Mouse (Mus musculus): ENCODE measurements around the gene Dntt.

Gene Dntt

DNA sequence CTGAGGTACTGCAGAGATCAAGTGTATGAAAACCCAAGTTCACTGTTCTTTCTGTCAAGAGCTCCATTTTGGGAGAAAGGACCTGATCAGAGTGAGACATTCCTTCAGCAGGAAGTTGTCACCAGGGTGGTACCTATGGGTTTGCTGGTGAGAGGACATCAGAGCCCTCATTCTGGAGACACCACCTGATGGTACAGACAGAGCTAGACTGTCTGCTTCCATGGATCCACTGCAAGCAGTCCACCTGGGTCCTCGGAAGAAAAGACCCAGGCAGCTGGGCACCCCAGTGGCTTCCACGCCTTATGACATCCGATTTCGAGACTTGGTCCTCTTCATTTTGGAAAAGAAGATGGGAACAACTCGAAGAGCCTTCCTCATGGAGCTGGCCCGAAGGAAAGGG lies at the start of gene Dntt:
Gene Dntt (plus strand): TSS at position 57 of the 400 bp plus-strand sequence.
- DNase-seq: no peak

DNA sequence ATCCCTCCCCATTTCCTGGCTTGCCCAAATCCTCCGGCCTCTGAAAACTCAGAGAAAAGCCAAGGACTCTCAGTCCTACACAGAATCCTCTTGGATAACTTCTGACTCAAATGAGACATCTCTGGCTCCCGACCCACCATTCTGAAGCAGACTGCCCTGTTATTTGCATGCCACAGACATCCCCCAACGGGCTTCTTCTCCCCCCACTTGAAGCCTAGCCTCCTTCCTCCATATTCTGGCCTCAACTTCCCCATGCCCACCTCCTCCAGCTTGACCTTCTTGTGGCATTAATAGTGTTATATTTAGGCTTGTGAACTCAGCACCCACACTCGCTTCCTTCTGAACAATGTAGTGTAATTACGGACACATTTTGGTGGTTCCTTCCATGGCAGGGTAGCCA lies 48.4 kb upstream of the Dntt start:
- no peak for DNase-seq

DNA sequence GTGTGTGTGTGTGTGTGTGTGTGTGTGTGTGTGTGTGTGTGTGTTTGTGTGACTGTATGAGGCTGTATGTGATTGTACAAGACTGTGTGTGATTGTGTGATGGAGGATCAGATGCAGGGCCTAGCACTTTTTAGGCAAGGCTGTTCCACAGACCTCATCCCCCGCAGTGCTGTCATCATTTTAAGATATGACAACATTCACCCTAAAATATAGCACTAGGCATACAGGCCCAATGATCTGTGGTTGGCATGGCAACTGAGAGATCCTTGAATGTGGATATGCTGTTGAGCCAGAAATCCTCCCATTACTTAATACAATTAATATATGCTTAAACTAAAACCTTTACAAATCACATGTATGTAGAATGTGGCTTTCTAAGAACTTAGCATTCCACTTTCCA lies 44.5 kb upstream of the Dntt start:
- DNase-seq: no peak

DNA sequence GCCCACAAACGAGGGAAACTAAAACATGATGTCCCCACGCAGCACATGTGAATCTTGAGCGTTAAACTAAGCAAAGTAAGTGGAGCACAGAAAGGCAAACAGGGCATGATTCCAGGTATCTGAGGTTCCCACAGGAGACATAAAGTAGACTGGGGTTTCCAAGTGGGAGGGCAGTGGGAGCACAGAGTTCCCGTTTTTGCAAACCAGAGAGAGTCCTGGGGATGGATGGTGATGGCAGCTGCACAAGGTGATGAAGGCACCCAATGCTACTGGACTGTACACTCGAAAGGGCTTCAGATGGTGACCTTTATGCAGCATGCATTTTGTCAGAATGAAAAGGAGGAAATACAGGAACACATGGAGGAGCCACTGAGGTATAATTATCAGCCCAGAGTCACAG lies 40.2 kb upstream of the Dntt start:
- DNase-seq: no peak

DNA sequence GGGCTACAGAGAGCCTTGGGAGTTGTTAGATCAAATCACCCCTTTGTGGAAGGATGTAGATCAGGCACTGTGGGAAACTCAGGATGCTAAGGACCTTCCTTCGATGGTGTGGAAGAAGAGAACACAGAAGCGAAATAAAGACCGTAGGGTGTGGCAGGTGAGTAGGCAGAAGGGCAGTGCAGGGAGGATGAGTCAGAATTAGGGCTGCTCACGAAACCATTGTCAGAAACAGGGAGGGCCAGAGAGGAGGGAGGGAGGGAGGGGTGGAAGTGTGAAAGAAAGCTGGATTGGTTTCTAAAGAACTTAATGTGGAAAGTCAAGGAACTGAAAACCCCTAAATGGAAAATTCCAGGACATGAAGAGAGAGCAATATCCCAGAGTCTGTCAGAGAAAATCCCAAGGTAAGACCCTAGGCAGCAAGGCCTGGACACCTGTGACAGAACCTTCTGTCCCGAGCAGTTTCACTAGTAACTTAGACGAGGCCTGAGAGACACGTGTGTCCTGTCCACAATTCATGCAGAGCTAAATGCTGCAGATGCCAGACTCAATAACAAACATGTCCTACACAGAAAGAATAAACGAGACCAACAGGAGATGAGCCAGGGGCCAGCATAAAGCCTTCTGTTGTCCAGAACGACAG lies 39.0 kb upstream of the Dntt start:
- no peak for DNase-seq

DNA sequence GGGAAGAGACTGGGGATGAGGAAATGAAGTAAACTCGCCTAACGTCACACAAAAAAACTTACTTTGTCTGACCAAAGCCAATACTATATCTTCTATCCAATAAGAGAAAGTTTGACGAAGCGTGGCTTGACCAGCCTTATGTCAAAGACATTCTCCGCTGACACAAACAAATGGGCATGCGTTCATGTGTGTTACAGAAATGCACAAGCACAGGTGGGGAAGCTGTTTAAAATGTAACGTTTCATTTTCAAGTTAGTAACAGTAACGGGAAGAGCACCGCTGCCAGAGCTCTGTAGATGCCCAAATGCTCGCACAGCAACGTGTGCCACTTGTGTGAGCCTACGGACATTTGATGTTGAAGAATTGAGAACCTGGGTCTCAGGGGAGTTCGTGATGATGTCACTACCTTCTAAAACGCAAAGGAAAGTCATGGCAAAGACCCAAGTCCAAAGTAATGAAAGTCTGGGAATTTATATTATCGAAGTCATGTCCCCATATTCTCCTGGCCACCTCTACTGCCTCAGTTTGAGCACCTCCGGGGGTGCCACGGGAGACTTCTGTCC lies 38.2 kb upstream of the Dntt start:
- no peak for DNase-seq

DNA sequence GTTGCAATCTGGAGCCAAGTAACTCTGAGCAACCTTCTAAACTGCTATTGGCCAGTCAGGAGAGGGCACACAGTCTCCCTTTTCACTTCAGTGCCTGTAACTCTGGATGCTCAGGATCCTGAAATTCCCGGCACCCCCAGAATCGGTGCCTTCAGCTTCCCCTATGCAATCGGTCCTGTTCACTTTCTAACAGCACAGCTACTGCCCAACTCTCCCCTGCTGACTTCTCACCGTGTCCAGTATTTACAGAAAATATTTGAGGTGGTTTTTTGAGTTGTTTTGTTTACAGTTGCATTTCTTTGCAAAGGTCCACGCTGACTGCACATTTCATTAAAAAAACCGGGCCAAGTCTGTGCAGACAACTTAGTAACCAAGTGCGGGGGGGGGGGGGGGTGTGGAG lies 37.4 kb upstream of the Dntt start:
- DNase-seq: no peak

DNA sequence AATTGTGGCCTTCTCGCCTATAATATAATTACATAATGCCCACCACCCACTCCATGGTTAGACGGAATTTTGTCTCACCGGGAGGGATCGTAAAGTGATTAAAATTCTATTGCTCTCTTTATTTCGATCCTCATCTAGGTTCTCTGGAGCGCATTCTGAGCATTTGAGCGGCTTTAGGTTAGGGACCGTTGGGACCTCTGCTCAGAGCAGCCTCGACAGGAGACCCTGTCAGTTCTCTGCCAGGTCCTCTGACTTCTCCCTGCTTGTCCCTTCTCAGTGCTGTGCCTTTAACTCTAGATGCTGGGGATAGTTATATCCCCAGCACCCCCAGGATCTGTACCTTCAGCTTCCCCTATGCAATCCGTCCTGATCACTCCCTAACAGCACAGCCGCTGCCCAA lies 37.0 kb upstream of the Dntt start:
- no peak for DNase-seq

DNA sequence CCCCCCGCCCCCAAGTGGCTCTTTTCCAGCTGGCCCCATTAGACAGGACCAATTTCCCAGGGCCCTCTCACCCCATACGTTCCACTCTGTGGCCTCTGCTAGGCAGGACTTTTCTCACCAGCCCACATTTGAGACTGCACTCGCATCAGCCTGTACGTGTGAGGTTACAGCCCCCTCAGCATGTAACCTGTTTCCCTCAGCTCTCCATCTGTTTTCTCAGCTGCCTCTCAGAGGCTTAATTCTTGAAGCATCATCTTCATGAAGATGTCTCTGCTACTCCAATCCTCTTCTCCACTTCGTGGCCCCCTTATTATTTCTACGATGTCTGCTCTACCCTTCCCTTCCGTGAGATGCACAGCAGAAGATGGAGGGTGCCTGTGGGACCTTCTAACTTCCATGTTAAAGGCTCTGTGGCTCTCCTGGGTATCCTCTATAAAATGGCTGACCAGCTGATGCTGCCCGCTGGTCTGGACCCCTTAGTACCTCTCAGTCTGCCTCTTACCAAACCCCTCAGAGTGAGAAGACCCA lies 36.5 kb upstream of the Dntt start:
- no peak for DNase-seq

DNA sequence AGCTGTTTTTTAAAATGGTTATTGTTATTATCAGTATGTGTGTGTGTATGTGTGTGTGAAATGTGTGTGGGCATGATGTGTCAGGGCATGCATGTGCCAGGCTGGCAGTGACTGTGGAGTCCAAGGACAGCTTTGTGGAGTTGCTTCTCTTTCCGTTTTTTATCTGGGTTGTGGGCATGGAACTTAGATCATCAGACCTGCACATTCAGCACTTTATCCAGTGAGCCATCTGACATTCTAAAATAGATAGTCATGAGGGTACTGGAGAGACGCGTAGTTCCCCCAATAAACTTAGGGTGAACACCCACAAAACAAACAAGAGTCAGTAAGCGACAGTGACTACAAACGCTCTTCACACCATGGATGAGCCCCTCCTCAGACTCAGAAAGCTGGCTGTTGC lies 35.7 kb upstream of the Dntt start:
- DNase-seq: no peak

DNA sequence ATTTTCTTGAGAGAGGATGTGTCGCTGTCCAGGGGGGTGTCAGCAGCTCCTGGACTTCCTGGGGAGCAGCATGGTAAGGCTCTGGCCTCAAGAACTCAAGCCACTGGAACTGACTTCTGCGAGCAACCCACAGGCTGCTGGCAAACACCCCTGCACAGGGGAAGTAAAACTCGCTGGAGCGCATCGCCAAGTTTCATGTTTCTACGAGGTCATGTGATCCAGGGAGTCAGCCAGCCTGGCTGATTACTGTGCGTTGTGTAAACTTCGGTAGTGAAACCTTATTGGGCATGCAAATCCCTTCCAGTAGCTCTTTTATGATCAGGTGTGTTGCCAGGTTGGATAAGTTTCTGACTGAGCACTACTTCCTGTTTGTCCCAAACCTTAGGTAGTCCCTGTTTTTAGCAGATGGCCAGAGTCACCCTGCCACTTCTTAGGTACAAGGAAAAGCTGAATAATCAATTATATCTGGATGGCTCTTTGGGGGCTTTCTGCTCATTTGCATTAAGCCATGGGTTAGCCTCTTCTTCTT lies 35.0 kb upstream of the Dntt start, which contains the start of gene Blnk:
Gene Blnk (minus strand): TSS at position 479 of the 529 bp plus-strand sequence.
- peak; percentile 81 for DNase-seq

DNA sequence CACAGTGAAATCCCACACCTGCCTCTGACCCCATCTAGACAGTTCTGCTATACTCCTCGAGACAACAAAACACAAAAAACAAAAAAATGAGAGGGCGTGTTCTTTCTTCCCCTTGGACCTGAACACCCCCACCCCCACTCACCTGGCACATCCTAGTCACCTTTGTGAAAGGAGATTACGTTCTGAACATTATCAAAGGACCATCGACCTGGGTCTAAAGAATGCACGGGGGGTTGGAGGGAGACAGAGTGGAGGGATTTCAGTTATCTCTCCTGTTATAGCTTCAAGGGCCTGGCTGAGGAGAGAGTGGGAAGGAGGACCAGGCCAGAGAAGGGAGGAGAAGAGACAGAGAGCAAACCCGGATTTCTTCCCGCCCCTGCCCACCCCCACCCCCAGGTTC lies 34.2 kb upstream of the Dntt start:
- no peak for DNase-seq

DNA sequence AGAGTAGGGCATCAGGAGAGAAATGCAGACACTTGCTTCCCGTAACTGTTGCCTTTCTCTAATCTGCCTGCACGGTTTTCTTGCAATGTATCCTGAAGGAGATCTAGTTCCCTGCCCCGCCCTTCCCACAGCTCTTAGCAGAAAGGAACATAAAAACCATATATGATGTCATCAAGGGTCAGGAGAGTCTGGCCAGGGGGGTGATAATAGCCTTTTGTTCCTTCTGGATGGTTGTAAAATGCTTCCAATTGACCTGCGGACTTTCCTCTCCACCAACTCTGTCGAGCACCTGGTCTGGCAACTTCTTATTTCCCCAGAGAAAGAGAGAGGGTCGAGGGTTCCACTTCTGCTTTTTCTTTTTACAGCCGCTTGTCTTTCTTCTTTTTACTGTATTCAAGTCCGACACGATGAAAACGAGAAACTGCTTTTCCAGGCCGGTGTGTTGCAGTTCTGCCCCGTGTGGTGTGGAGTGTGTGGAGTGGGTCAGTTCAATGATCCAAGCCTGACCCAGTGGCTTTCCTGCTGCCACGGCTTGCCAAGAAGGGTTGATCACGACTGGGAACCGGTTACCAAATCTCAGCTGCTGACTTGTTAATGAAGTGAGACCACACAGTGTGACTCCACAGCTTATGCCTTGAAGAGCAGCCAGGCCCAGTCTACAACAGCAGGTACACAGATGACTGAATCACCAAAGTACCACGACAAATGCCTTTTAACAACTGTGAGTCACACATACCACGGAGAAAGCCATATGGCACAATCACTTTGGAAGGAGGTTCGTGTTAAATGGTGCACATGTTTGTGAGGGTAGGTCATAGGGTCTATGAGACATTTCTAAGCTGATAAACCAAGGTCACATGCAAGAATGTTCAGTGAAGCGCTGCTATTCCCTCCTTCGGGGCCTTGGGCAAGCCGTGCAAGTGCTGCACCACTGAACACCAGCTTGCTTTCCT lies 33.4 kb upstream of the Dntt start:
- peak; percentile 35 for DNase-seq

DNA sequence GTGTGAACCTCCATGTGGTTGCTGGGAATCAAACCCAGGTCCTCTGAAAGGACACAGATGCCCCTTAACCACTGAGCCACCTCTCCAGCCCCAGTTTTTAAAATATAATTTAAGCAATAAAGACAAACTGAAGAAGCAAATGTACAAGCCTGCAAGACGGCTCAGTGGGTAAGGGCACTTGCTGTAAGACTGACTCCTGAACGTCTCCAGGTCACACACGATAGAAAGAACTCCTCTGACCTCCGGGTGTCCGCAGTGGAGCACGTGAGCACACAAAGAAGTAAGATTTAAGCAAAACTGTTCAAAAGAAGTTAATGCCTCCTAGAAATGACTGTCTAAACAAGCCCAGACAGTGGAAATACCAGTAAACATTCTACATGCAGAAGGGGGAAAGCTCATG lies 32.4 kb upstream of the Dntt start:
- no peak for DNase-seq

DNA sequence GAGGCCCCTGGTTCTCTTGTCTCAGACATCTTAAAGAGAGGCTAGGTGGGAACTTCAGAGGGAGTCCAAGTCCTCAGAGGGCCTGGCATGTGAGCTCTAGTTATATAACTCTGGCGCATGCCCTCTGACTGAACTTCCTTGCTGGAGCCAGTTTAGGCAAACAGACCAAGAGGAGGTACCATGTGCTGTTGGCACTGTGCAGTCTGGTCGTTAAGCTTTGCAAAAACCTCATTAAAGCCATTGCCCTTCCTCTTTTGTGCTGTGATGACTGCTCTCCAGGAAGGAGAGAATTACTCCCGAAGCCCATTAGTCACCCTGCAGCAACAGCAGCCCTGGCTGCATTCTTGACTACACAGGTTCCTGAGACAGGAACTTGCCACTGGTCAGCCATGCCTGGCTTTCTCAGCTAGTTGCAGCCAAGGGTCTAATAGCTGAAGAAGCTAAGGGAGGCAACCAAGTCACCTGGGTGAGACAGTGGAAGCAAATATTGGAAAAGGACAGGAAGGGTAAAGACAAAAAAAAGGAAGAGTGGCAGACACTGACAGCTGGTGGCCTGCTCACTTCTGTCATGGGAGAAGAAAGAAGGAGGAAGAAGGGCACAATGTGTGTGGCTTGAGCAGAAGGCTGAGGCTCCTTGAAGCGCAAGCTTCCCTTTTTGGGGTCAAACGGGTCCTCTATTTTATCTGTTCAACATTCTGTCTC lies 30.5 kb upstream of the Dntt start:
- peak; percentile 52 for DNase-seq

DNA sequence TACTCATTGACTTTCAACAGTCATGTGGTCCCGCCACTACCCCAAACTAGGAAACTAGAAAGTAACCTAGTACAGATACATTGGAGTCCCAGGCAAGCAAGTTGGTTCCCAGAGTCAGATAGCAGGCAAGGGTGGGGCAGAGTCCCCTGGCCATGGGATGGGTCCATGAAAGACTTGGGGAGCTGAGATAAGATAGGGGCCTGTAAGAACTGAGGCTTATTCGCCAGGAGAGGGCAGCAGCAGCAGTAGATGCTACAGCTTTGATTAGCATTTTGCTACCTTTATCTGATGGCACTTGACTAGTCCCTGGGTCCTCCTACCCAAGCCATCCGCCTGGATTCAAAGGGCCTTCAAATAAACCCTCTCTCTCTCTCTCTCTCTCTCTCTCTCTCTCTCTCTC lies 29.5 kb upstream of the Dntt start:
- DNase-seq: no peak

DNA sequence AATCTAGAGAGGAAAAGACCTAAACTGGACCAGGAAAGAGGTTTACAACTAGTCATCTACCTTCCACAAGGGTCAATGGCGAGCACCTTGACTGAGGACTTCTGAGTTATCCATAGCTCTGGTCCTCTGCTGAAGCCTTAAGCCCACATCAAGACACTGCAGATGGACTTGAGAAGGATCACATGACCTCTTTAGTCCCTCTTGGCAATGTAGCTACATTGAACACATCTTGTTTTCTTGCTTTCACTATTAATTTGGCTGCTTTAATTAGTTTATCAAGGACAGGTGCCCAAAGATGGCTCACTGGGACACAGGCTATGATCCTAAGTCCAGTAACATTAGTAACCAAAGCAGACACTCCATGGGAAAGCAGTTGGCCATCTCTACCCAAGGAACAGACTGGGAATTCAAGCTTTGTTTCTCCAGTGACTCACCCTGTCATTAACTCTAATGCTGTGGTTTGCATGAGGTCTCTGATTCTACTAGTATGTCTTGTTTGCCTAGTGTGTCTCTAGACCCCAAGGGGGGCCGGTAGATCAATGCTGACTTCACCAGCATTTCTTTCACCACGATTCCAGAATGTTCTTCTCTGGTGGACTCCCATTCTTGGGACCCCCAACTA lies 25.3 kb upstream of the Dntt start:
- no peak for DNase-seq

DNA sequence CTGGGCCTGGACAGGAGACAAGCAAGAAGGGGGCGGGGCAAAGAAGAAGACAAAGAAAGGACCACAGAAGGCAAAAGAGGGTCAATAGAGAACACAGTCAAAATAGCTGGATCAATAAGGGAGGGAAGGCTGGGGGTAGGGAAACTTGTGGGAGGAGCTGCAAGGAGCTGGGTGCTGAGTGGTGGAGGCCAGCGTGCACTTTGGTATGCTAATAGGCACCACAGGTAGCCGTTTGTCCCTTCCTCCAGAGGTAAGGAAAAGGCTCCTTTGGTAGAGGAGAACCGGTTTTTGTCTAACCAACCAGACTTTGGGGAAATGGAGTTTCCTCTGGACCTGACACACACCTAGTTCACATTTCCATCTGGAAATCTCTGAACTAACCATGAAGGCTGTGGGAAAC lies 22.5 kb upstream of the Dntt start:
- no peak for DNase-seq

DNA sequence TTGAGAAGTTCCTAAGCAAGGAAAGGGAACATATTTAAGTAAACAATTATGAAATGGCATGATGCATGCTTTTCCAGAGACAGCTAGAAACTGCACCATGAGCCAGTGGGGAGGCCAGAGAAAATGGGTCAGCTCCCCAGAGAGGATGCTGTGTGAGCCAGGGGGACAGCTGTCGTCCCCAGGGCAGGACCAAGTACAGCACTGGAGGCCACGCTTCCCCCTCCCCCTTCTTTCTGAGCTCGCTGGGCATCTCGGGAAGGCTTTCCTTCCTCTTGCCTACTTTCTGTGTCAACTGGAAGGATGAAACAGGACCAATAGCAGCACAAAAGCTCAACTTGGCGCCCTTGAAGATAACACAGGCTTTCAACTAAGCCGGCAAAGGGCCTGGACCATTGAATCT lies 21.7 kb upstream of the Dntt start:
- DNase-seq: no peak

DNA sequence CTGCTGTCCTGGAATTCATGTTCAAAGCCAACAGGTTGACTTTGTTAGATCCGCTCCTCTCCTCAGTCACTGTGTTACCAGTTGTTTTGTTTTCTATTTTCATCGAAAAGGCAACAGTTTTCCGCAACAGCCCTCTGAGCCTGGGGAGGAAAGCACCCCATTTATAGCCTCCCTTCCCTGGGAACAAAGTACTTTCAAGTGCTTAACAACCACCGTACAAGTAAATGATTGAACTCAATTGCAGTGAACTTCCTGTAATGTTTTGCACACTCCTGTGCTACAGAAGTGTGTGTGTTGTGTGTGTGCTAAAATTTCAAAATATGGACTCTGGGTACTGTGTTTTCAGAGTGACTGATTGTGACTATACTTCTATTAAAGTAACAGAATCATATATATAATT lies 21.3 kb upstream of the Dntt start:
- DNase-seq: no peak

DNA sequence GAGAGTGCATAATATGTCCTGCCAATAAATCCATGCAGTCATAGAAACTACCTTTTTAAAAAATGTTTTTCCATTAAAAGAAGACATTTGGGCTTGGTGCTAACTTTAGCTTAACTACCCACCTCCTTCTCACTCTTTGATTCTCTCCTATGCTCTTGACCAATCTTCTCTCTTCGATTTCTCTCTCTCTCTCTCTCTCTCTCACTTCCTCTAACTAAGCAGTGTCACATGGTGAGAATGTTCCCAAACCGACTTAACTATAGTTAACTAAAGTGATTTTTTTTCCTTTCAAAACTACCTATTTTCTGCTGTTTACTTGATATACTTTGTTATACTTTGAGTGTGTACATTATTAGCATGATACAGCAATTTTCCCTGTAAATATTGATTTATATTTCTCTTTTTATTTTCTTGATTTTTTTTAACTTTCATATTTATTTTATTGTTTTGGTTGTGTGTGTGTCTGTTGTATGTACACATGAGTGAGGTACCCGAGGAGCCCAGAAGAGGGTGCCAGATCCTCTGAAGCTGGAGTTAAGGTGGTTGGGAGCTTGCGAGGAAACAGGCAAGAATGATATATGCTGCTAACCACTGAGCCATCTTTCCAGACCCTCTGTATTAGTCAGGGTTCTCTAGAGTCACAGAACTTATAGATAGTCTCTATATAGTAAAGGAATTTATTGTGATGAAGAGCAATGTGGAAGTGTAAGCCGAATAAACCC lies 20.2 kb upstream of the Dntt start:
- DNase-seq: no peak

DNA sequence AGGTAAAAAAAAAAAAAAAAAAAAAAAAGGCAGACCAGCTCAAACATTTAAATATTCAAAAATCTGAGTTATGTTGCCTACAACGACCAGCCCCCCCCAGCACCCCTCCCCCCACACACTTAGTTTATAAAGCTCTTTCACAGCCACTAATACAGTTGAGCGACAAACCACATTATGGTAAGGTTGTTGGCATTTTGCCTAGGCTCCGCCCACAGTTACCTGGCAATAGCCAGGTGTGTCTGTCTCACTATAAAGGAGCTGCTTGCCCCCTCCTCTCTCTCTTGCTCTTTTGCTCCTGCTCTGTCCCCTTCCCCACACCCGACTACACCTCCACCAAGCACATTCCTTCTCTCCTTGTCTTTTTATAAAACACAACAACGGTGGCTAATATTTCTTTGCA lies 17.4 kb upstream of the Dntt start:
- no peak for DNase-seq

Measured in kidney, adult 18-20 months (tissue).